Mouse (Mus musculus) forebrain, embryonic 16.5 days (tissue): ENCODE measurements around the gene Cd3g. TPM values are rescaled to one million over a fixed set of nuclear protein-coding genes. Genes with fewer than 3 reads are reported as not detected.

Source experiments
- ATAC-seq: fragments of 200-750 bp; cut with Nextera tagmentation; 2 replicates; pipeline ENCODE4 v1.8.0; 2017; ENCODE audit warnings: mild to moderate bottlenecking, moderate library complexity
- H3K27ac ChIP-seq: fragments of 300-500 bp; sonication (generic); 2 replicates; pipeline ENCODE4 v1.5.1; 2014; ENCODE audit warnings: low read length, control low read depth
- H3K27me3 ChIP-seq: fragments of 300-500 bp; sonication (generic); replicated peaks from 2 replicates; pipeline ENCODE4 v1.6.1; 2014; ENCODE audit warnings: low read length; ENCODE audit not compliant: control insufficient read depth, insufficient read depth
- H3K36me3 ChIP-seq: fragments of 300-500 bp; sonication (generic); 2 replicates; pipeline ENCODE4 v1.6.1; 2014; ENCODE audit not compliant: control insufficient read depth, insufficient read depth
- H3K4me1 ChIP-seq: fragments of 300-500 bp; sonication (generic); replicated peaks from 2 replicates; pipeline ENCODE4 v1.6.1; 2014; ENCODE audit warnings: low read length; ENCODE audit not compliant: control insufficient read depth, insufficient read depth
- H3K4me2 ChIP-seq: fragments of 300-500 bp; sonication (generic); 2 replicates; pipeline ENCODE4 v1.6.1; 2014; ENCODE audit warnings: mild to moderate bottlenecking, low read length, control low read depth
- H3K4me3 ChIP-seq: fragments of 300-500 bp; sonication (generic); replicated peaks from 2 replicates; pipeline ENCODE4 v1.5.1; 2014; ENCODE audit warnings: mild to moderate bottlenecking, low read length, control low read depth
- H3K9ac ChIP-seq: fragments of 300-500 bp; sonication (generic); replicated peaks from 2 replicates; pipeline ENCODE4 v1.6.1; 2014; ENCODE audit warnings: low read depth, low read length, control low read depth
- H3K9me3 ChIP-seq: fragments of 300-500 bp; sonication (generic); 2 replicates; pipeline ENCODE4 v1.6.1; 2016; ENCODE audit warnings: low read length; ENCODE audit not compliant: control insufficient read depth
- WGBS: fragments of 180-500 bp; shearing (Covaris S2); extraction: QIAGEN DNeasy Blood & Tissue Kit; methylation state at CpG from one replicate; pipeline ENCODE4 v1.1.7; 2014; 5-methylcytosine and 5-hydroxymethylcytosine counted together
- polyA plus RNA-seq: library from polyadenylated mRNA; unstranded; fragments of >200 nt; fragmentation: Nextera tagmentation; extraction: Ambion mirVana; gene quantifications from 2 replicates; pipeline ENCODE4 v1.2.1, GENCODE M21; 2015

Gene Cd3g
- polyA plus RNA-seq, 1 experiment from 2014 or later = not detected

GRCm38 (mm10) chr9:44993268-44993667 lies 13.0 kb upstream of the Cd3g start:
- ATAC-seq = no peak
- H3K27me3 ChIP-seq = no peaks in the 10 kb centered on the region
- WGBS = 93% methylated on average over 2 of the region's 2 CpGs
- no peaks in the 10 kb centered on the region for H3K36me3 ChIP-seq
- H3K9me3 ChIP-seq = no peaks in the 10 kb centered on the region
- no peaks in the 10 kb centered on the region for H3K4me1 ChIP-seq
- no peak overlapping the region for H3K4me2 ChIP-seq
- no peak overlapping the region for H3K9ac ChIP-seq
- no peak overlapping the region for H3K4me3 ChIP-seq
- no peak overlapping the region for H3K27ac ChIP-seq

GRCm38 (mm10) chr9:44992271-44992670 lies 12.0 kb upstream of the Cd3g start:
- Histone ChIP-seq H3K27me3 (no peaks in the 10 kb centered on the region), H3K9ac (no peak overlapping the region), H3K4me2 (no peak overlapping the region), H3K4me1 (no peaks in the 10 kb centered on the region), H3K36me3 (no peaks in the 10 kb centered on the region), H3K9me3 (no peaks in the 10 kb centered on the region), H3K27ac (no peak overlapping the region), H3K4me3 (no peak overlapping the region)
- ATAC-seq = no peak

- Histone ChIP-seq H3K4me2 (no peak overlapping the region), H3K36me3 (no peaks in the 10 kb centered on the region), H3K4me1 (no peaks in the 10 kb centered on the region), H3K9me3 (no peaks in the 10 kb centered on the region), H3K27ac (no peak overlapping the region), H3K27me3 (no peaks in the 10 kb centered on the region), H3K9ac (no peak overlapping the region), H3K4me3 (no peak overlapping the region)
- ATAC-seq = no peak
- 85% methylated on average over 2 of the region's 2 CpGs for WGBS
Observed at GRCm38 (mm10) chr9:44991821-44992220, 11.6 kb upstream of the Cd3g start.

GRCm38 (mm10) chr9:44986976-44987375 lies 6.7 kb upstream of the Cd3g start:
- Histone ChIP-seq H3K4me1 (no peaks in the 10 kb centered on the region), H3K9ac (no peak overlapping the region), H3K36me3 (no peaks in the 10 kb centered on the region), H3K4me2 (no peak overlapping the region), H3K27ac (no peak overlapping the region), H3K9me3 (no peaks in the 10 kb centered on the region), H3K4me3 (no peak overlapping the region), H3K27me3 (0 out of 2 replicates have a peak, but pooled peaks cover 2% of the 10 kb centered on the region)
- WGBS = 72% methylated on average over 5 of the region's 5 CpGs
- ATAC-seq = no peak

- H3K4me2 ChIP-seq = no peak overlapping the region
- H3K27ac ChIP-seq = no peak overlapping the region
- ATAC-seq = no peak
- H3K4me3 ChIP-seq = no peak overlapping the region
- WGBS = 68% methylated on average over 14 of the region's 14 CpGs
- no peaks in the 10 kb centered on the region for H3K9me3 ChIP-seq
- 0 out of 2 replicates have a peak, but pooled peaks cover 2% of the 10 kb centered on the region for H3K27me3 ChIP-seq
- no peaks in the 10 kb centered on the region for H3K36me3 ChIP-seq
- H3K9ac ChIP-seq = no peak overlapping the region
- no peaks in the 10 kb centered on the region for H3K4me1 ChIP-seq
Observed at GRCm38 (mm10) chr9:44986242-44986781, 6.1 kb upstream of the Cd3g start.

- H3K4me2 ChIP-seq = no peak overlapping the region
- no peak for ATAC-seq
- WGBS = 84% methylated on average over 3 of the region's 3 CpGs
- H3K4me1 ChIP-seq = no peaks in the 10 kb centered on the region
- H3K27ac ChIP-seq = no peak overlapping the region
- H3K36me3 ChIP-seq = no peaks in the 10 kb centered on the region
- no peak overlapping the region for H3K9ac ChIP-seq
- H3K9me3 ChIP-seq = no peaks in the 10 kb centered on the region
- H3K27me3 ChIP-seq = 0 out of 2 replicates have a peak, but pooled peaks cover 2% of the 10 kb centered on the region
- H3K4me3 ChIP-seq = no peak overlapping the region
Observed at GRCm38 (mm10) chr9:44985721-44986161, 5.5 kb upstream of the Cd3g start.

GRCm38 (mm10) chr9:44983001-44983400 lies 2.8 kb upstream of the Cd3g start:
- no peaks in the 10 kb centered on the region for H3K36me3 ChIP-seq
- no peaks in the 10 kb centered on the region for H3K9me3 ChIP-seq
- no peak overlapping the region for H3K4me2 ChIP-seq
- no peaks in the 10 kb centered on the region for H3K4me1 ChIP-seq
- H3K27me3 ChIP-seq = peaks cover 2% of the 10 kb centered on the region; the same call in 1 of the 2 replicates
- no peak for ATAC-seq
- H3K9ac ChIP-seq = no peak overlapping the region
- 77% methylated on average over 2 of the region's 2 CpGs for WGBS
- H3K27ac ChIP-seq = no peak overlapping the region
- H3K4me3 ChIP-seq = no peak overlapping the region

GRCm38 (mm10) chr9:44982531-44982930 lies 2.3 kb upstream of the Cd3g start:
- peaks cover 2% of the 10 kb centered on the region; the same call in 1 of the 2 replicates for H3K27me3 ChIP-seq
- H3K4me3 ChIP-seq = no peak overlapping the region
- H3K9ac ChIP-seq = no peak overlapping the region
- 94% methylated on average over 3 of the region's 3 CpGs for WGBS
- no peak for ATAC-seq
- H3K36me3 ChIP-seq = no peaks in the 10 kb centered on the region
- H3K27ac ChIP-seq = no peak overlapping the region
- no peaks in the 10 kb centered on the region for H3K9me3 ChIP-seq
- no peak overlapping the region for H3K4me2 ChIP-seq
- no peaks in the 10 kb centered on the region for H3K4me1 ChIP-seq

- H3K4me3 ChIP-seq = no peak overlapping the region
- ATAC-seq = no peak
Observed at GRCm38 (mm10) chr9:44982081-44982480, 1.9 kb upstream of the Cd3g start.

GRCm38 (mm10) chr9:44981676-44982075 lies 1.4 kb upstream of the Cd3g start, which contains the start of gene Cd3d:
Gene Cd3d (plus strand): TSS chr9:44981786.
- Histone ChIP-seq H3K27ac (no peak within 1 kb of the TSS), H3K4me2 (no peak within 1 kb of the TSS), H3K36me3 (no peaks in the 10 kb centered on the region), H3K9ac (no peak within 1 kb of the TSS), H3K4me1 (no peaks in the 10 kb centered on the region), H3K9me3 (no peaks in the 10 kb centered on the region), H3K4me3 (no peak within 1 kb of the TSS), H3K27me3 (peaks cover 2% of the 10 kb centered on the region; the same call in 1 of the 2 replicates)
- no peak for ATAC-seq
- WGBS = 87% methylated on average over 4 of the region's 4 CpGs

More at GRCm38 (mm10) chr9:44982081-44982480, 1.9 kb upstream of the Cd3g start:
- Histone ChIP-seq H3K9ac (no peak overlapping the region), H3K4me2 (no peak overlapping the region), H3K36me3 (no peaks in the 10 kb centered on the region), H3K27me3 (peaks cover 2% of the 10 kb centered on the region; the same call in 1 of the 2 replicates), H3K9me3 (no peaks in the 10 kb centered on the region), H3K4me1 (no peaks in the 10 kb centered on the region), H3K27ac (no peak overlapping the region)
- WGBS = 90% methylated on average over 8 of the region's 8 CpGs
